Mouse (Mus musculus) layer of hippocampus, adult 18-20 months (tissue): ENCODE results near the gene Cog4. TPM values are rescaled to one million over a fixed set of nuclear protein-coding genes. Genes with fewer than 3 reads are reported as not detected.
"Not testable (repeated sequence)": the region's sequence is repeated elsewhere in the genome, so short reads cannot be mapped to it uniquely, and the experiment has no call there.

Experiments used
- DNase-seq, 2 experiments: peaks; one replicate each; pipeline ENCODE4 v3.0.0; 2022; ENCODE audit warnings: low spot score in 2 of 2
- total RNA-seq, 2 experiments: library from RNA; stranded (reverse); gene quantifications; 2 replicates each; pipeline ENCODE4 v1.2.3; 2021

The Cog4 gene
- total RNA-seq, 2 experiments from 2014 or later: 60.9 to 61.3 TPM

- DNase-seq: no peak
Observed at GRCm38 (mm10) chr8:110824861-110825260, 21.5 kb upstream of the Cog4 start.

- no peak for DNase-seq
Observed at GRCm38 (mm10) chr8:110828511-110828910, 17.9 kb upstream of the Cog4 start.

- no peak for DNase-seq
Observed at GRCm38 (mm10) chr8:110831956-110832355, 14.4 kb upstream of the Cog4 start.

- no peak for DNase-seq
Observed at GRCm38 (mm10) chr8:110842012-110842574, 4.3 kb upstream of the Cog4 start.

- DNase-seq: no peak
Observed at GRCm38 (mm10) chr8:110843207-110843606, 3.2 kb upstream of the Cog4 start.

- no peak for DNase-seq
Observed at GRCm38 (mm10) chr8:110844941-110845340, 1.5 kb upstream of the Cog4 start.

GRCm38 (mm10) chr8:110845821-110846404, 487 bp upstream of the Cog4 start:
- no peak for DNase-seq

GRCm38 (mm10) chr8:110847171-110847549, 760 bp downstream of the Cog4 start:
- no peak for DNase-seq

GRCm38 (mm10) chr8:110847645-110848495, 1.5 kb downstream of the Cog4 start:
- no peak for DNase-seq

- no peak for DNase-seq
Observed at GRCm38 (mm10) chr8:110851186-110851585, 4.8 kb downstream of the Cog4 start.

- DNase-seq: not testable (repeated sequence)
Observed at GRCm38 (mm10) chr8:110856073-110856472, 9.7 kb downstream of the Cog4 start.

GRCm38 (mm10) chr8:110856760-110857461, 10.5 kb downstream of the Cog4 start:
- no peak for DNase-seq

- DNase-seq: no peak
Observed at GRCm38 (mm10) chr8:110859651-110860501, 13.5 kb downstream of the Cog4 start.

GRCm38 (mm10) chr8:110861347-110862025, 15.1 kb downstream of the Cog4 start:
- not testable (repeated sequence) for DNase-seq

GRCm38 (mm10) chr8:110870501-110870900, 24.1 kb downstream of the Cog4 start:
- DNase-seq: no peak

- no peak for DNase-seq
Observed at GRCm38 (mm10) chr8:110877862-110878261, 31.5 kb downstream of the Cog4 start.

GRCm38 (mm10) chr8:110881741-110882310, 35.4 kb downstream of the Cog4 start:
- peak in 1 of 2 experiments; percentile 63 for DNase-seq

GRCm38 (mm10) chr8:110883824-110884223, 37.4 kb downstream of the Cog4 start:
- no peak for DNase-seq

- peak in 1 of 2 experiments; percentile 43 for DNase-seq
Observed at GRCm38 (mm10) chr8:110886634-110887033, 40.2 kb downstream of the Cog4 start.

GRCm38 (mm10) chr8:110887551-110887950, 41.2 kb downstream of the Cog4 start:
- no peak for DNase-seq
